Mouse (Mus musculus) limb, embryonic 14.5 days (tissue): ENCODE data around the gene Nhlrc2. TPM values are rescaled to one million over a fixed set of nuclear protein-coding genes. Genes with fewer than 3 reads are reported as not detected.
A peak's percentile ranks its signal among the peaks of the same experiment; 100 is the strongest.
"Not testable (repeated sequence)": the region's sequence is repeated elsewhere in the genome, so short reads cannot be mapped to it uniquely, and the experiment has no call there.

Experiments
- ATAC-seq: fragments of 200-750 bp; cut with Nextera tagmentation; 2 replicates; pipeline ENCODE4 v1.8.0; 2017; ENCODE audit warnings: low read depth, moderate number of reproducible peaks, moderate TSS enrichment; ENCODE audit not compliant: low FRiP score
- DNase-seq: peaks from one replicate; pipeline ENCODE4 v3.0.0-alpha.2; 2015; ENCODE audit warnings: low spot score
- H3K27ac ChIP-seq: fragments of 300-500 bp; sonication (generic); replicated peaks from 2 replicates; pipeline ENCODE4 v1.5.1; 2014; ENCODE audit warnings: low read depth, mild to moderate bottlenecking, low read length, moderate library complexity, mixed read lengths
- H3K27me3 ChIP-seq: fragments of 300-500 bp; sonication (generic); 2 replicates; pipeline ENCODE4 v1.6.1; 2014; ENCODE audit warnings: low read length, mixed read lengths; ENCODE audit not compliant: control insufficient read depth, insufficient read depth
- H3K36me3 ChIP-seq: fragments of 300-500 bp; sonication (generic); 2 replicates; pipeline ENCODE4 v1.6.1; 2014; ENCODE audit warnings: mild to moderate bottlenecking, low read length, moderate library complexity, mixed read lengths; ENCODE audit not compliant: control insufficient read depth, insufficient read depth
- H3K4me1 ChIP-seq: fragments of 300-500 bp; sonication (generic); 2 replicates; pipeline ENCODE4 v1.6.1; 2014; ENCODE audit warnings: antibody characterized with exemption, low read length, mixed read lengths; ENCODE audit not compliant: control insufficient read depth, insufficient read depth
- H3K4me2 ChIP-seq: fragments of 300-500 bp; sonication (generic); replicated peaks from 2 replicates; pipeline ENCODE4 v1.6.1; 2014; ENCODE audit warnings: low read depth, mild to moderate bottlenecking, low read length, moderate library complexity; ENCODE audit not compliant: severe bottlenecking
- H3K4me3 ChIP-seq: fragments of 300-500 bp; sonication (generic); replicated peaks from 2 replicates; pipeline ENCODE4 v1.5.1; 2014; ENCODE audit warnings: low read length
- H3K9ac ChIP-seq: fragments of 300-500 bp; sonication (generic); 2 replicates; pipeline ENCODE4 v1.6.1; 2014; ENCODE audit warnings: mild to moderate bottlenecking, low read depth, low read length, moderate library complexity; ENCODE audit not compliant: severe bottlenecking
- H3K9me3 ChIP-seq: fragments of 300-500 bp; sonication (generic); 2 replicates; pipeline ENCODE4 v1.6.1; 2016; ENCODE audit warnings: low read length; ENCODE audit not compliant: control insufficient read depth
- POLR2A ChIP-seq: fragments of 200-500 bp; IDR thresholded peaks from 2 replicates; pipeline ENCODE4 v1.8.0; 2012; ENCODE audit warnings: inconsistent platforms, mild to moderate bottlenecking, moderate library complexity, borderline replicate concordance; ENCODE audit not compliant: insufficient read depth, insufficient read length; ENCODE audit errors: extremely low read depth
- WGBS: fragments of 180-500 bp; shearing (Covaris S2); extraction: QIAGEN DNeasy Blood & Tissue Kit; methylation state at CpG from one replicate; pipeline ENCODE4 v1.1.7; 2014; 5-methylcytosine and 5-hydroxymethylcytosine counted together
- polyA plus RNA-seq, 2 experiments: library from polyadenylated mRNA; depleted of rRNA in 1 of 2; stranded (reverse) in 1 of 2; unstranded in 1 of 2; fragments of >200 nt; fragmentation: Nextera tagmentation in 1 of 2; extraction: Ambion mirVana in 1 of 2; gene quantifications; 2 replicates each; pipeline versions ENCODE4 v1.2.1 to v1.2.3; 2012 to 2014

Nhlrc2 gene
- polyA plus RNA-seq (2012; rRNA removed) (14.0 and 15.0 TPM in 2 replicates), polyA plus RNA-seq (2014; fragmentation: Nextera tagmentation; extraction: Ambion mirVana) (14.8 and 15.3 TPM in 2 replicates)

- Histone ChIP-seq H3K9me3 (no peaks in the 10 kb centered on the region), H3K36me3 (peaks cover 32% of the 10 kb centered on the region), H3K4me2 (peak within 1 kb of the TSS; percentile 79), H3K4me1 (peaks cover 8% of the 10 kb centered on the region; the same call in 1 of the 2 replicates), H3K4me3 (peak within 1 kb of the TSS; percentile 87), H3K27ac (peak within 1 kb of the TSS; percentile 98), H3K27me3 (no peaks in the 10 kb centered on the region), H3K9ac (peak within 1 kb of the TSS; percentile 98)
- 0 out of 2 replicates have a peak, but pooled peaks have one; percentile 48 for TF ChIP-seq POLR2A
- DNase-seq (peak; percentile 77), ATAC-seq (peak; percentile 89)
- under 1% methylated on average over 54 of the region's 69 CpGs for WGBS
Observed at GRCm38 (mm10) chr19:56548230-56549032, at the start of gene Nhlrc2. Gene Nhlrc2 (plus strand): TSS chr19:56548261.

GRCm38 (mm10) chr19:56503069-56503468, 45.0 kb upstream of the Nhlrc2 start:
- H3K4me1 ChIP-seq, ATAC-seq, H3K27ac ChIP-seq, H3K9me3 ChIP-seq, H3K27me3 ChIP-seq, H3K4me3 ChIP-seq, H3K9ac ChIP-seq, DNase-seq, H3K36me3 ChIP-seq, H3K4me2 ChIP-seq: not testable (repeated sequence)
- no CpG with 5 or more reads among the region's 5 CpGs for WGBS

GRCm38 (mm10) chr19:56503525-56503924, 44.5 kb upstream of the Nhlrc2 start:
- not testable (repeated sequence) for H3K4me3 ChIP-seq, ATAC-seq
- WGBS, result no CpG with 5 or more reads among the region's 5 CpGs

GRCm38 (mm10) chr19:56511207-56511606, 36.9 kb upstream of the Nhlrc2 start:
- H3K4me3 ChIP-seq, ATAC-seq, H3K27me3 ChIP-seq, H3K4me1 ChIP-seq, DNase-seq, H3K36me3 ChIP-seq, H3K4me2 ChIP-seq, H3K27ac ChIP-seq, H3K9ac ChIP-seq, H3K9me3 ChIP-seq: not testable (repeated sequence)
- no CpG with 5 or more reads among the region's 4 CpGs for WGBS

More at GRCm38 (mm10) chr19:56503525-56503924, 44.5 kb upstream of the Nhlrc2 start:
- H3K36me3 ChIP-seq, H3K9me3 ChIP-seq, H3K4me2 ChIP-seq, DNase-seq, H3K4me1 ChIP-seq, H3K27ac ChIP-seq, H3K27me3 ChIP-seq, H3K9ac ChIP-seq: not testable (repeated sequence)

- H3K4me1 ChIP-seq, H3K27me3 ChIP-seq, DNase-seq, H3K36me3 ChIP-seq, ATAC-seq, H3K27ac ChIP-seq, H3K9ac ChIP-seq, H3K4me3 ChIP-seq, H3K4me2 ChIP-seq, H3K9me3 ChIP-seq: not testable (repeated sequence)
- WGBS, result no CpG with 5 or more reads among the region's 2 CpGs
Observed at GRCm38 (mm10) chr19:56513527-56513926, 34.5 kb upstream of the Nhlrc2 start.

GRCm38 (mm10) chr19:56519408-56519807, 28.7 kb upstream of the Nhlrc2 start:
- not testable (repeated sequence) for H3K4me2 ChIP-seq, H3K9me3 ChIP-seq, H3K4me3 ChIP-seq, H3K27me3 ChIP-seq, H3K9ac ChIP-seq, DNase-seq, H3K4me1 ChIP-seq, H3K27ac ChIP-seq, H3K36me3 ChIP-seq, ATAC-seq
- no CpG with 5 or more reads among the region's 7 CpGs for WGBS

- no CpG with 5 or more reads among the region's 11 CpGs for WGBS
- not testable (repeated sequence) for ATAC-seq, H3K4me1 ChIP-seq, H3K9ac ChIP-seq, DNase-seq, H3K4me2 ChIP-seq, H3K4me3 ChIP-seq, H3K9me3 ChIP-seq, H3K27ac ChIP-seq, H3K36me3 ChIP-seq, H3K27me3 ChIP-seq
Observed at GRCm38 (mm10) chr19:56530529-56530928, 17.5 kb upstream of the Nhlrc2 start.
